Mouse (Mus musculus): ENCODE data around the gene Xlr3c.
"Not testable (repeated sequence)": the region's sequence is repeated elsewhere in the genome, so short reads cannot be mapped to it uniquely, and the experiment has no call there.

Gene Xlr3c

DNA sequence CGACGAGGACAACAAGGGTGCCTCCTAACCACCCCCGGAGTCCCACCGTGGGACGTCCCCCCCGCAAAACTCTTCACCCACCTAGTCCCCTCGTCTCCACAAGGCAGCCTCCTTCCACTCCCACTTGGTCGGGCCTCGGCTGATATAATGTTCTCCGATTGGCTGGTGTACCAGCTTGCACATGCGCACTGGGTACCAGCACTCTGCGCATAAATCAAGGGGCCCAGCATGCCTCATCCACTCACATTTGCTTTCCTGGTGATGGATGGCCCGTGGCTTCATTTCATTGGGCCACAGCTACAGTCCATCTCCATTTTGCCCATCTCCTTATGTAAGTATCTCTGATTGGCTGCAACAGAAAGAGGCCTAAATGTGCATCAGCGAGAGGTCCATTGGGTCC is at the start of gene Xlr3c:
Gene Xlr3c, minus strand, starts transcription at position 121 of the 400 bp plus-strand sequence.
- not testable (repeated sequence) for DNase-seq

DNA sequence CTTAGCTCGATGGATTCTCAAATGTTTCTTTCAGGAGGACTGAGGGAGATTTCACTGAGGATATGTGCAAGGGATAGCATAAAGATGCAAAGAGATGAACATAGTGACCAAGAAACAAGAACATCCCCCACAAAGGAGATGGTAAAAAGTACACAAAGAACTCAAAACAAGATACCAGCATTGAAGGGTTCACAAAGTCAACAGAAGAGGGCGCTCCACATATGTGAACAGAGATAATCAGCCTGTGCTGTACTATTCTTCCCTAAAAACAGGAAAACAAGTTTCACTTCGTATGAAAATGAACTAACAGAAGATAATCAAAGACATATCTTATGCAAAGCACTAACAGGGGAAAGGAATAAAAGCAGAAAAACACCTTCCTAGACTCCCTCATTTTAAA is 47.3 kb upstream of the Xlr3c start:
- DNase-seq = peak; percentile 41

DNA sequence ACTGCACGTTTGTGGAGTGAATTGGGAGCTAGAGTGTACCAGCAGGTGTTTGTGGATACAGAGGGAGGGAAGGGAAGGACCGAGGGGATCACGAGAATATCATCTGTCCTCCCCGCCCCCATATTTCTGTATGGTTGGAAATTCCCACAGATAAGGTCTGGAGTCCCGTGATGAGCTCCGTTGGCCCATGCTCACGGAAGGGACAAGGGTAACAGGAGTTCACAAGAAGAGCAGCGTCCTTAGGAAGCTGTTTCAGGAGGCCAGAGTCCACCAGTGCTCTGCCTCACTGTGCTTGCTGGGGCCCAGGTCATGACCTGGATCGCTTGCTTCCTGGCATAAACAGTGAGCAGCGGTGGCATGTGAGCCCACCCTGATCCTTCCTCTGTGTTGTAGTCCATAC is 30.6 kb upstream of the Xlr3c start:
- DNase-seq = not testable (repeated sequence)

DNA sequence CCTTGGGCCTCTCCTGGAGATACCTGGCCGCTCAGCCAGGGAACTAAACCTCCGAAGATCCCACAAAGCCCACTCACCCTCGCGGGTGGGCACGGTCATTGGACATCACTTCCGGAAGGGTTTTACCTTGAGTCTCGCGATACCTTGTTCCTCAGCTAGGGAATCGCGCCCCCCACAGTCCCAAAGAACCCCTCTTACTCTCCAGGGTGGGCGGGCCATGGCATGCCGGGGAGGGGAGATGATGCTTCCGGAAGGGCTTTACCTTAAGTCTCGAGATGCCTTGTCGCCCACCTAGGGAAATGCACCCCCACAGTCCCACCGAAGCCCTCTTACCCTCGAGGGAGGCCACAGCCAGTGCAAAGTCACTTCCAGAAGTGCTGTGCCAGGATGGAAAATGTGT is 27.7 kb upstream of the Xlr3c start, which contains the start of the genes Xlr5a and Xlr5c:
Gene Xlr5a, minus strand, starts transcription at position 101 of the 400 bp plus-strand sequence.
Gene Xlr5c, minus strand, starts transcription at position 101 of the 400 bp plus-strand sequence.
- not testable (repeated sequence) for DNase-seq

DNA sequence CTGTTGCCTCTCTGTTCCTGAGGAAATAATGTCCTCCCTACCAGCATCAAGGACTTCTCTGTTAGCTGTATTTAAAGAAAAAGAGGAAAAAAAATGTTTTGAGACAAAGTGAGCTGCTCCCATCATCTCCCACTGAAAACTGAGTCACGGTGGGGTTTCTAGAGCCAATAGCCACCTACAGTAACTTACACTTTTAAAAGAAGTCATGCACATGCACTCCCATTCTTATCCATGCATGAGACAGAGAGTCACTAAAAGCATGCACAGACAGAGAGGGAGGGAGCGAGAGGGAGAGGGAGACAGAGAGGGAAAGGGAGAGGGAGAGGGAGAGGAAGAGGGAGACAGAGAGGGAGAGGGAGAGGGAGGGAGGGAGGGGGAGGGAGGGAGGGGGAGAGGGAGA is 2.8 kb downstream of the Xlr3c start:
- DNase-seq = not testable (repeated sequence)

DNA sequence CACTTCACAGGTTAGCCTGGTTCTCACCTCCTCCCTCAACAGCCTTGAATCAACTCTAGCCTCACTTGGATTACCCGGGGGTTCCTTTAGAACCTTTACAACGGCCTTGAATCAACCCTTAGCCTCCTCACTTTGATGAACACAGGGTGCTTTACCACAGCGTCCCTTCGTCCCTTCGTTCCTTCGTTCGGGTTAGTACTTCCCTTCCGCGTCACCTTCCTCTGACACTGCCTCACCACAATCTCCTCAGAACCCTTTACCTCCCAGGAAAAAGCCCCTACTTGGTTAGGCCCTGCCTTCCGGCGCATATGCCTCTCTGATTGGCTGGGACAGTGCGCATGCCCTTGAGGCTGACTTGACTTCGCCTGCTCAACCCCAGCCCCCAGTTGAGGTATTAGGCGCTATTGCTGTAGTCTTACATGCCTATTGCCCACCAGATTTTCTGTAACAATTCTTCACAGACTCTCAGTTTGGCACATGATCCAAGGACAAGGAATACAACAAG is 22.3 kb downstream of the Xlr3c start, which contains the start of gene Xlr4c:
Gene Xlr4c, minus strand, starts transcription at position 310 of the 505 bp plus-strand sequence.
- not testable (repeated sequence) for DNase-seq

DNA sequence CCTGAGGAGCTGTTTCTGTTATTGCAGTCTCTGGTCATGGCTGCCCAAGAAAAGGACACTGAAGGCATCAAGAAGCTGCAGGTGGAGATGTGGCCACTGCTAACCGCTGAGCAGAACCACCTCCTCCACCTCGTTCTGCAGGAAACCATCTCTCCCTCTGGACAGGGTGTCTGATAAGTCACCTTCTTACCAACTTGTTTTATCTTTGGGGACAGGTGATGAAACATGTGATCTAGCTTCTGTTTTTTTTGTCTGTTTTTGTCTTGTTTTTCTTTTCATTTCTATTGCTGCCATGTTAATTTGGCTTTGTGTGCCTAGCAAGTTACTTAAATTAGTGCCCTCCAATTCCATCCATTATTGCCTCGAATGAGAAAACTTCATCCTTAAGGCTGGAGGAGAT is 35.9 kb downstream of the Xlr3c start:
- DNase-seq = no peak

DNA sequence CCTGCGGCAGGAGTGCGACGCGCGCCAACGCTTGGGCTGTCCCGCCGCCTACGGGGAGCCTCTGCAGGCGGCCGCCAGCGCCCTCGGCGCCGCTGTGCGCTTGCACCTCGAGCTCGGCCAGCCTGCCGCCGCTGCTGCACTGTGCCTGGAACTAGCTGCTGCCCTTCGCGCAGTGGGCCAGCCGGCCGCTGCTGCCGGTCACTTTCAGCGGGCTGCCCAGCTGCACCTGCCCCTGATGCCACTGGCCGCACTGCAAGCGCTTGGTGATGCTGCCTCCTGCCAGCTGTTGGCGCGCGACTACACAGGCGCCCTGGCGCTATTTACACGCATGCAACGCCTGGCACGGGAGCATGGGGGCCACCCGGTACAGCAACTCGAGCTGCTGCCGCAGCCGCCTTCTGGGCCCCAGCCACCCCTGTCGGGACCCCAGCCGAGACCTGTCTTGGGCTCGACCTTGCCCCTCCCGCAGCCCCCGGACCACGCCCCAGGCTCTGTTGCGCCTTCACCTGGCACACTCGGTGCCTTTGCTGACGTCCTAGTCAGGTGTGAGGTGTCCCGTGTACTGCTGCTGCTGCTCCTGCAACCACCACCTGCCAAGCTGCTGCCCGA is 36.5 kb downstream of the Xlr3c start:
- DNase-seq = peak; percentile 41

DNA sequence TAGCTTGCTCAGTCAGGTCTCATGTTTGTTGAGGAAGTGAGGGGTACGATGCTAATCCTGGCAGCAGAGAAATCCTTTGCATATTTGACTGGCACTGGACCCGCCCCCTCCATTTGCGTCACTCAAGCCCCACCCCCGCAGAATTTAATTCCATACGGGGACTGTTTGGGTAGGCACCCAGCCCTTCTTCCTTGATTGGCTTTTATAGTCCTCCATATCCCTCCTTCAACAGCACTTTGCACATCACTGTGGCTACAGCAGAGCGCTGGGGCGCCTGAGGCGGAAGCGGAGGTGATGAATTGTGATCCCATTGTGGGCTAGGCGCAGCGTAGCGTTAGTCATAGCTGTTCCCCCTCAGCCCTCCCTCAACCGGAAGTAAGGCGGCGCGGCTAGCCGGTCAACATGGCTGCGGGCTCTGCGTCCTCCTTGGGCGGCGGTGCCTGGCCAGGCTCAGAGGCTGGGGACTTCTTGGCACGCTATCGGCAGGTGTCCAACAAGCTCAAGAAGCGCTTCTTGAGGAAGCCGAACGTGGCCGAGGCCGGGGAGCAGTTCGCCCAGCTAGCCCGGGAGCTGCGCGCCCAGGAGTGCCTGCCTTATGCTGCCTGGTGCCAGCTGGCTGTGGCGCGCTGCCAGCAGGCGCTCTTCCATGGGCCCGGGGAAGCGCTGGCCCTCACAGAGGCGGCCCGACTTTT is 37.1 kb downstream of the Xlr3c start, which contains the start of gene F8a:
Gene F8a, plus strand, starts transcription at position 378 of the 692 bp plus-strand sequence.
- DNase-seq = peak; percentile 84

DNA sequence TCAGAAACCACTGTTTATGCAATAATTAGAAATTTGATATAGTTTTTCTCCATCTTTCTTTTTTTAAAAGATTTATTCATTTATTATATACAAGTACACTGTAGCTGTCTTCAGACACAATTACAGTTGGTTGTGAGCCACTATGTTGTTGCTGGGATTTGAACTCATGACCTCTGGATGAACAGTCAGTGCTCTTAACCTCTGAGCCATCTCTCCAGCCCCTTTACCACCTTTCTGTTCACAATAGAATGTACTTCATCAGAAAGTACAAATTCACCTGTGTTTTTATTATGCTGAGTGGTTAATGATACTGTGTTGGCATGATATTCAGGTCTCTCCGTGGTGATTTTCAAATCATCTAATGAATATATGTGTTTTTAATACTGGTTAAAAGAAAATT is 39.8 kb downstream of the Xlr3c start:
- DNase-seq = no peak

DNA sequence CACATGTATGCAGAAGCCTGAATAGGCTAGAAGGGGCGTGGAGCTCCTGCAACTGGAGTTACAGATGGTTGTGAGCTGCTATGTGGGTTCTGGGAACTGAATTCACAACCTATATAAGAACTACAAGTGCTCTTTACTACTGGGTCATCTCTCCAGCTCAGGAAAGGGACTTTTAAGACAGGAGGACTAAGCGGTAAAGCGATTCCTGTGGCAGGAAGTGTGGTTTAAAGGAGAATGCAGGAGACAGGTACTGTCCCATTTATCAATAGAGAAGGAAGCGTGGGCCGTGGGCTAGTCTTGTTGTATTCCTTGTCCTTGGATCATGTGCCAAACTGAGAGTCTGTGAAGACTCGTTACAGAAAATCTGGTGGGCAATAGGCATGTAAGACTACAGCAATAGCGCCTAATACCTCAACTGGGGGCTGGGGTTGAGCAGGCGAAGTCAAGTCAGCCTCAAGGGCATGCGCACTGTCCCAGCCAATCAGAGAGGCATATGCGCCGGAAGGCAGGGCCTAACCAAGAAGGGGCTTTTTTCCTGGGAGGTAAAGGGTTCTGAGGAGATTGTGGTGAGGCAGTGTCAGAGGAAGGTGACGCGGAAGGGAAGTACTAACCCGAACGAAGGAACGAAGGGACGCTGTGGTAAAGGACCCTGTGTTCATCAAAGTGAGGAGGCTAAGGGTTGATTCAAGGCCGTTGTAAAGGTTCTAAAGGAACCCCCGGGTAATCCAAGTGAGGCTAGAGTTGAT is 51.2 kb downstream of the Xlr3c start, which contains the start of gene Xlr4b:
Gene Xlr4b, plus strand, starts transcription at position 515 of the 746 bp plus-strand sequence.
- not testable (repeated sequence) for DNase-seq

Measured in embryo, embryonic 11 days (tissue).